Mouse (Mus musculus): ENCODE data around the gene Slc22a18.

DNA sequence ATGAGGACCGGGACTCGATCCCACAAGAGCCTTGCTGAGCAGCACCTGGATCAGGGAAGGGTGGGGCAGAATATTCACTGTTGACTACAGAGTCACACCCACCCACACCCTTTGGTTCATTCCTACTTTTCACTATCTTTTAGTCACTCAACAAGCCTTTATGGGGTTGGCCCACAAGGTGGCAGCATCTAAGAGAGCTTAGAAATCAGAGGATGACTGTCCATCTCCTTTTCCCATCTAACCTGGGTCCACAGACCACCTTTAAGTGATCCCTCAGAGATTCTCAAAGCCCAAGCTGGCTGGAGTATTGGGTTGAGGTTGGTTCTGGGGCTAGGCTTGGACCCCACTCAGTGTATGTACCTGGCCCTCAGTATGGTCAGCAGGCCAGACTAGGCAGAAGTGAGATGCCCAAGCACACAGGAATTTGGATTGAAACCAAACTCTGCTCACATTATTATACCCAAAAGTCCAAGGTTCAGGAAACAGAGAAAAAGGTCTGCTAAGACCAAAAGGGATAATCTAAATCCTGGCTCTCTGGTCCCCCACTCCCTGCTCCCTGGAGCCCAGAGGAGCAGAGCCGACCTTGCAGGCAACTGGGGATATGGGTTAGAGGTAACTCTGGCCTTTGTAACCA is 3.3 kb downstream of the Slc22a18 start:
- TF ChIP-seq CTCF (IDR thresholded peaks at IDR 0.05; ENCODE audit: borderline replicate concordance, extremely low read depth, insufficient read depth, insufficient read length), result no peak
- TF ChIP-seq POLR2A (IDR thresholded peaks at IDR 0.05; ENCODE audit: borderline replicate concordance, extremely low read depth, insufficient read depth, insufficient read length, poor library complexity, severe bottlenecking), result no peak

All from brain, embryonic 14.5 days (tissue).